Mouse (Mus musculus) hindbrain, embryonic 12.5 days (tissue): ENCODE data around the gene Babam2. TPM values are rescaled to one million over a fixed set of nuclear protein-coding genes. Genes with fewer than 3 reads are reported as not detected.

ENCODE experiments used
- ATAC-seq: fragments of 200-750 bp; cut with Nextera tagmentation; 2 replicates; pipeline ENCODE4 v1.8.0; 2017; ENCODE audit warnings: moderate TSS enrichment; ENCODE audit not compliant: low FRiP score
- H3K27ac ChIP-seq: fragments of 300-500 bp; sonication (generic); 2 replicates; pipeline ENCODE4 v1.5.1; 2016; ENCODE audit warnings: mild to moderate bottlenecking
- H3K27me3 ChIP-seq: fragments of 300-500 bp; sonication (generic); 2 replicates; pipeline ENCODE4 v1.6.1; 2016; ENCODE audit warnings: mild to moderate bottlenecking
- H3K36me3 ChIP-seq: fragments of 300-500 bp; sonication (generic); 2 replicates; pipeline ENCODE4 v1.6.1; 2016; ENCODE audit warnings: mild to moderate bottlenecking
- H3K4me1 ChIP-seq: fragments of 300-500 bp; sonication (generic); 2 replicates; pipeline ENCODE4 v1.6.1; 2016
- H3K4me2 ChIP-seq: fragments of 300-500 bp; sonication (generic); replicated peaks from 2 replicates; pipeline ENCODE4 v1.6.1; 2016; ENCODE audit warnings: mild to moderate bottlenecking
- H3K4me3 ChIP-seq: fragments of 300-500 bp; sonication (generic); 2 replicates; pipeline ENCODE4 v1.5.1; 2016; ENCODE audit warnings: mild to moderate bottlenecking
- H3K9ac ChIP-seq: fragments of 300-500 bp; sonication (generic); 2 replicates; pipeline ENCODE4 v1.6.1; 2016; ENCODE audit warnings: mild to moderate bottlenecking, moderate library complexity
- H3K9me3 ChIP-seq: fragments of 300-500 bp; sonication (generic); replicated peaks from 2 replicates; pipeline ENCODE4 v1.6.1; 2016; ENCODE audit warnings: mild to moderate bottlenecking
- WGBS: fragments of 180-500 bp; shearing (Covaris S2); methylation state at CpG from one replicate; pipeline ENCODE4 v1.1.7; 2016; 5-methylcytosine and 5-hydroxymethylcytosine counted together
- polyA plus RNA-seq: library from polyadenylated mRNA; unstranded; fragments of >200 nt; fragmentation: Nextera tagmentation; extraction: Ambion mirVana; gene quantifications from 2 replicates; pipeline ENCODE4 v1.2.1, GENCODE M21; 2016

Gene Babam2
- polyA plus RNA-seq, 1 experiment from 2014 or later: 45.2 TPM

DNA sequence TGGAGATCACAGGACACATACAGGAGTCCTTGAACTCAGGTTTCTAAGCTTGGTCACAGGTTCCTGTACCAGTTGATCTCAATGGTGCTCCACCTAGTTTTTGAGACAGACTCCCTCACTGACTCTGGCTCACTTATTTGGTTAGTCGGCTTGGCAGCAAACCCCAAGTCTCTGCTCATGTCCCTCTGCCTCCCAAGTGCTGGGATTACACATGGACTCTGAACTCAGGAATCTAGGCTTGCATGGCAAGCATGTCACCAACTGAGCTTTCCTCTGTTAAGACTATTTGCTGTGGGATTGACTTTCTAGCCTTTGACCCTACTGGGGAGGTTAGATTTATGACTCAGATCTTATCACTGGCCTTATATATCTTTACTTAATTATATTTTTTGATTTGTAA is 65.3 kb downstream of the Babam2 start:
- Histone ChIP-seq H3K27me3 (no peaks in the 10 kb centered on the region), H3K9ac (no peak overlapping the region), H3K4me2 (no peak overlapping the region), H3K4me1 (peaks cover 7% of the 10 kb centered on the region), H3K36me3 (no peaks in the 10 kb centered on the region), H3K9me3 (no peaks in the 10 kb centered on the region), H3K27ac (no peak overlapping the region), H3K4me3 (no peak overlapping the region)
- 95% methylated on average over 1 of the region's 1 CpGs for WGBS
- no peak for ATAC-seq

DNA sequence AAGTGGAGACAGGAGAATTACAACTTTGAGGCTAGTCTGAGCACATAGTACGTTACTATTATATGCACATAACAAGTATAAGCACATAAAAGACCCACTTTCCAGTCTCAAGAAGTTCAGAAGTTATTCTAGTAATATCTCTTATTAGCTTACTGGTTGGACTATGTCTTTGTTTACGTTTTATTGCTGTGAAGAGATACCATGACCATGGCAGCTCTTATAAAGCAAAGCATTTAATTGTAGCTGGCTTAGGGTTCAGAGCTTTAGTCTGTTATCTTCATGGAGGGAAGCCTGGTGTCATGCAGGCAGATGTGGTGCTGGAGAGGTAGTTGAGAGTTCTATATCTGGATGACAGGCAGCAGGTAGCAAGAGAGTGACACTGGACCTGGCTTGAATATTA is 68.3 kb downstream of the Babam2 start:
- H3K27me3 ChIP-seq: no peaks in the 10 kb centered on the region
- H3K4me2 ChIP-seq: no peak overlapping the region
- no peak for ATAC-seq
- H3K4me1 ChIP-seq: peaks cover 8% of the 10 kb centered on the region
- H3K9me3 ChIP-seq: no peaks in the 10 kb centered on the region
- H3K27ac ChIP-seq: no peak overlapping the region
- 86% methylated on average over 2 of the region's 2 CpGs for WGBS
- no peaks in the 10 kb centered on the region for H3K36me3 ChIP-seq
- H3K4me3 ChIP-seq: no peak overlapping the region
- no peak overlapping the region for H3K9ac ChIP-seq

- Histone ChIP-seq H3K27me3 (no peaks in the 10 kb centered on the region), H3K9me3 (no peaks in the 10 kb centered on the region), H3K4me2 (no peak overlapping the region), H3K4me3 (no peak overlapping the region), H3K4me1 (peaks cover 8% of the 10 kb centered on the region), H3K9ac (no peak overlapping the region), H3K27ac (no peak overlapping the region), H3K36me3 (no peaks in the 10 kb centered on the region)
- WGBS: 65% methylated on average over 4 of the region's 4 CpGs
- ATAC-seq: no peak
These were observed 69.5 kb downstream of the Babam2 start for GRCm38 (mm10) chr5:31766841-31767542.

DNA sequence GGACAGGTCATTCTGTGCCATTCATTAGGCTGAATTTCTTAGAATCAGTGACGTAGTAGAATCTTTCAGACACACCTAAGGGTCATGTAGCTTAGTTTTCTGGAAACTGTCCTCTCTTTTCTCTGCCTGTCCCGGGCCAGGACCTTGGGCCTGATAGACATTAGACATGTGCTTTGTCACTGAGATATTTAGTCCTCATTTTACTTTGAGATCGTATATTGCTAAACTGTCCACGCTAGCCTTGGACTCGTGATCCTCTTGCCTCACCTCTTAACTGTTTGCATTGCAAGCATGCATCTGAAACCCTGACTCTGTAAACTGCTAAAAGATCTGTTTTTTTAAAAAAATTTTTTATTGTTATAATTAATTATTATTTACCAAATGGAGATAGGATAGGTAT is 74.0 kb downstream of the Babam2 start:
- no peak for ATAC-seq
- Histone ChIP-seq H3K9me3 (no peaks in the 10 kb centered on the region), H3K4me2 (no peak overlapping the region), H3K4me3 (no peak overlapping the region), H3K27me3 (no peaks in the 10 kb centered on the region), H3K36me3 (no peaks in the 10 kb centered on the region), H3K4me1 (peaks cover 8% of the 10 kb centered on the region), H3K27ac (no peak overlapping the region), H3K9ac (no peak overlapping the region)
- WGBS: 91% methylated on average over 5 of the region's 5 CpGs

DNA sequence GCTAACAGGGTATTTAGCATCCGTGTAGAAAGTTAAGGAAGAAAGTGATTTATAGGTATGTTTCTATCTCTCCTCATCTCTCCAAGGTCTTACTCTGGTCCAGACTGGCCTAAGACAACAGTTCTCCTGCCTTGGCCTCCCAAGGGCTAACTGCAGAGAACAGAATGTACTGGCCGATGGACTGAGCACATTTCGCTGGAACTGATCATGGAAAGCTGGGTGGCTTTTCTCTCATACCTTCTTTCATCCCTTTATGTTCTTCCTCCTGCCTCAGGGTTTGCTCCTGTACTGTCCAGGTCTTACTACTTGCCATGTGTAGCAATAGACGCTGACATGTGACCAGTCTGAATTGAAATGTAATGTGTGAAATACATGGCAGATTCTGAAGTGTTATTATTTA is 74.4 kb downstream of the Babam2 start:
- H3K9me3 ChIP-seq: no peaks in the 10 kb centered on the region
- H3K27me3 ChIP-seq: no peaks in the 10 kb centered on the region
- no peak for ATAC-seq
- WGBS: 91% methylated on average over 4 of the region's 4 CpGs
- no peak overlapping the region for H3K27ac ChIP-seq
- no peaks in the 10 kb centered on the region for H3K36me3 ChIP-seq
- H3K9ac ChIP-seq: no peak overlapping the region
- no peak overlapping the region for H3K4me3 ChIP-seq
- H3K4me1 ChIP-seq: peaks cover 8% of the 10 kb centered on the region
- no peak overlapping the region for H3K4me2 ChIP-seq

- no peak overlapping the region for H3K4me2 ChIP-seq
- H3K9me3 ChIP-seq: no peaks in the 10 kb centered on the region
- H3K27me3 ChIP-seq: no peaks in the 10 kb centered on the region
- ATAC-seq: no peak
- no peaks in the 10 kb centered on the region for H3K36me3 ChIP-seq
- H3K9ac ChIP-seq: no peak overlapping the region
- WGBS: 95% methylated on average over 6 of the region's 6 CpGs
- no peaks in the 10 kb centered on the region for H3K4me1 ChIP-seq
- no peak overlapping the region for H3K4me3 ChIP-seq
- H3K27ac ChIP-seq: no peak overlapping the region
These were observed 77.5 kb downstream of the Babam2 start for GRCm38 (mm10) chr5:31774976-31775375.

DNA sequence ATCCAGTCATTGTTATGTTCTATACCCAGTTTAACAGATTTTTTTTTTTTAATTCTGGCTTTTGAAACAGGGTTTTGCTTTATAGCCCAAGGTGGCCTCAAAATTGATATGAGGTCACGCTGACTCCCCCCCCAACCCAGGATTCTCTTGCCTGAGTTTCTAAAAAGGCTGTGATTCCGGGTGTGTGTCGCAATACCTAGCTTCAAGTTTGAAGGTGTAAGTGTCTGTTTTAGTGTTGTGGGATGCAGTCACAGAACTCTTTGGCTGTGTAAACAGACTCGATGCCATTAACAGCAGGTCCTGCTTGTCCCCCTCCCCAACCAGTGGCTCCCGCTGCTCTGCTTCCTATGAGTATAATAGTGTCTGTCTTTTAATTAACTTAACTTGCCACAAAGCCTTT is 84.1 kb downstream of the Babam2 start:
- no peaks in the 10 kb centered on the region for H3K27me3 ChIP-seq
- no peak overlapping the region for H3K9ac ChIP-seq
- no peaks in the 10 kb centered on the region for H3K9me3 ChIP-seq
- H3K4me1 ChIP-seq: 0 out of 2 replicates have a peak, but pooled peaks cover 4% of the 10 kb centered on the region
- no peak overlapping the region for H3K4me2 ChIP-seq
- H3K27ac ChIP-seq: no peak overlapping the region
- no peaks in the 10 kb centered on the region for H3K36me3 ChIP-seq
- no peak for ATAC-seq
- 83% methylated on average over 5 of the region's 5 CpGs for WGBS
- H3K4me3 ChIP-seq: no peak overlapping the region

- Histone ChIP-seq H3K4me1 (0 out of 2 replicates have a peak, but pooled peaks cover 4% of the 10 kb centered on the region), H3K36me3 (no peaks in the 10 kb centered on the region), H3K4me2 (no peak overlapping the region), H3K9me3 (no peaks in the 10 kb centered on the region), H3K9ac (no peak overlapping the region), H3K27ac (no peak overlapping the region), H3K27me3 (no peaks in the 10 kb centered on the region), H3K4me3 (no peak overlapping the region)
- WGBS: 88% methylated on average over 3 of the region's 3 CpGs
- no peak for ATAC-seq
These were observed 89.7 kb downstream of the Babam2 start for GRCm38 (mm10) chr5:31787201-31787600.

DNA sequence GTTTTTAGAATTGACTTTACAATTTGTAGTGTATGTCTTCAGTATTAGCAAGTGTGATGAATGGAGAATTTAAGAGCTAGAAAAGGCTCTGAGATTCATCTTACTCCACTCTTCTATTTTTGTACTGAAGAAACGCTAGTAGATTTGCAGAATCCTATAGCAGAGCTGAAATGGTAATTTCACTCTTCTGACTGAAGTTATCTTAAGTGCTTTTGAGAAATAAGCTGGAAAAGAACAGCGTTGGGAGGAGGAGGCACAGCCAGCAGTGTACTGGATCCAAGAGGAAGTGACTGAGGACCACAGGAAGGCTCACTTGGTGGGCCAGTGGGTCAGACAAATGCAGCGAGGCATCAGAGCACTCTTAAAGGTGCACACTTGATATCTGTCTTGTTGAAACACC is 90.1 kb downstream of the Babam2 start:
- Histone ChIP-seq H3K9ac (no peak overlapping the region), H3K27me3 (no peaks in the 10 kb centered on the region), H3K4me2 (no peak overlapping the region), H3K4me1 (0 out of 2 replicates have a peak, but pooled peaks cover 4% of the 10 kb centered on the region), H3K4me3 (no peak overlapping the region), H3K27ac (no peak overlapping the region), H3K36me3 (no peaks in the 10 kb centered on the region), H3K9me3 (no peaks in the 10 kb centered on the region)
- no peak for ATAC-seq
- WGBS: 80% methylated on average over 3 of the region's 3 CpGs

DNA sequence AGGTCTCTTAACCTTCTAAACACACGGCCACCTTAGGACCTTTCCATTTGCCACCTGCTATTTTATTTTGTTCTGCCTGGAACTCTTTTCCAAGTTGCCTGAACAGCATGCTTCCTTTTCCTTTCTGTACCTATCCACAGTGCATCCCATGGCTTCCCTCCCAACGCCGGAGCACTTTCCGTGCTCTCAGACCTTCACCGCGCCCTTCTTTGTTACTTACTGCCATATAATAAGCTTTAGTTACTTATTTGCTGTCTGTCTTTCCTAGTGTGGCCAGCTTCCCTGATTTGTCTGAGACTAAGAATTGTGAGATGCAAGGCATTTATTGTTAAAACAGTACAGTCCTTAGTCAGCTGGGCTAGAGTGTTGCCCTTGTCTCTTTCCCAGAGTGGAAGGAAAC is 94.9 kb downstream of the Babam2 start:
- Histone ChIP-seq H3K27me3 (no peaks in the 10 kb centered on the region), H3K9ac (no peak overlapping the region), H3K9me3 (no peaks in the 10 kb centered on the region), H3K27ac (no peak overlapping the region), H3K4me1 (no peaks in the 10 kb centered on the region), H3K4me3 (no peak overlapping the region), H3K36me3 (no peaks in the 10 kb centered on the region), H3K4me2 (no peak overlapping the region)
- ATAC-seq: no peak
- WGBS: 90% methylated on average over 6 of the region's 6 CpGs

GRCm38 (mm10) chr5:31792863-31793262 is 95.4 kb downstream of the Babam2 start:
- WGBS: 85% methylated on average over 8 of the region's 8 CpGs
- no peaks in the 10 kb centered on the region for H3K9me3 ChIP-seq
- H3K4me1 ChIP-seq: no peaks in the 10 kb centered on the region
- H3K27ac ChIP-seq: no peak overlapping the region
- no peaks in the 10 kb centered on the region for H3K27me3 ChIP-seq
- no peaks in the 10 kb centered on the region for H3K36me3 ChIP-seq
- no peak for ATAC-seq
- H3K9ac ChIP-seq: no peak overlapping the region
- H3K4me3 ChIP-seq: no peak overlapping the region
- H3K4me2 ChIP-seq: no peak overlapping the region

DNA sequence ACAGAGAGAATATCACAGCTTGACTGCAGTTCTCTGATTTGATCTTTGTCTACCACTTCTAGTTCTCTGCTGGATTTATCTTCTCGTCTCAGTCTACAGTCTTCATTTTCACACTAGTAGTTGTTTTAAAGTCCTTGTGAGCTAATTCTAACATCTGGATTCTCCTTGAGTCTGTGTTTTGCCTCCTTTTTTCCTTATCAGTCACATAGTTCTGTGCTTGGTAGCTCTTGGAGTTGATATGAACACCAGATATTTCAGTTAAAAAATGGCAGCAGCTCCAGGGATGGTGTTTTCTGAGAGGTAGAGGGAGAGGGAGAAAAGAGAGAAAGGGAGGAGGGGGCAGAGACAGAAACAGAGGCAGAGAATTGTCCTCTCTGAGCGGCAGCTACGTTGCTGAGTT is 97.9 kb downstream of the Babam2 start:
- Histone ChIP-seq H3K4me3 (no peak overlapping the region), H3K36me3 (no peaks in the 10 kb centered on the region), H3K4me1 (no peaks in the 10 kb centered on the region), H3K27ac (no peak overlapping the region), H3K9me3 (no peaks in the 10 kb centered on the region), H3K4me2 (no peak overlapping the region), H3K27me3 (no peaks in the 10 kb centered on the region), H3K9ac (no peak overlapping the region)
- no peak for ATAC-seq
- 90% methylated on average over 3 of the region's 3 CpGs for WGBS

GRCm38 (mm10) chr5:31796979-31797378 is 99.5 kb downstream of the Babam2 start:
- Histone ChIP-seq H3K27me3 (no peaks in the 10 kb centered on the region), H3K9ac (no peak overlapping the region), H3K9me3 (no peaks in the 10 kb centered on the region), H3K27ac (no peak overlapping the region), H3K4me1 (no peaks in the 10 kb centered on the region), H3K36me3 (no peaks in the 10 kb centered on the region), H3K4me2 (no peak overlapping the region), H3K4me3 (no peak overlapping the region)
- ATAC-seq: no peak
